Mouse (Mus musculus): Measurements from ENCODE around the gene Arid1b.

GRCm38 (mm10) chr17:5067264-5067663 is 73.1 kb downstream of the Arid1b start:
- TF ChIP-seq CTCF (IDR thresholded peaks at IDR 0.05; ENCODE audit: low read depth, low read length) (no peak), POLR2A (IDR thresholded peaks at IDR 0.05; ENCODE audit: extremely low read depth, insufficient read depth, low read length) (no peak)
